Mouse (Mus musculus) MEL (cell line): ENCODE data around the gene Mettl27. TPM values are rescaled to one million over a fixed set of nuclear protein-coding genes. Genes with fewer than 3 reads are reported as not detected.

Experiments used
- DNase-seq: peaks from one replicate; pipeline ENCODE4 v3.0.0; 2011; ENCODE audit warnings: low read depth, low spot score
- H3K27ac ChIP-seq: 2 replicates; pipeline ENCODE4 v1.5.1; 2012; ENCODE audit warnings: low read depth, mild to moderate bottlenecking, control low read depth, low read length, moderate library complexity; ENCODE audit not compliant: control insufficient read depth
- H3K27me3 ChIP-seq, 2 experiments: fragments of 150-350 bp in 1 of 2; sonication (generic) in 1 of 2; 2 replicates each; pipeline ENCODE4 v1.6.1; 2012; ENCODE audit warnings: low read length in 2 of 2, mild to moderate bottlenecking in 2 of 2, improper control_type of control experiment in 1 of 2, moderate library complexity in 1 of 2; ENCODE audit not compliant: insufficient read depth in 2 of 2, control insufficient read depth in 1 of 2
- H3K36me3 ChIP-seq, 2 experiments: 2 replicates each; pipeline ENCODE4 v1.6.1; 2012 to 2014; ENCODE audit warnings: low read length in 2 of 2, improper control_type of control experiment in 1 of 2, inconsistent platforms in 1 of 2, mild to moderate bottlenecking in 1 of 2; ENCODE audit not compliant: insufficient read depth in 2 of 2, control insufficient read depth in 1 of 2
- H3K4me1 ChIP-seq, 2 experiments: fragments of 150-350 bp in 1 of 2; sonication (generic) in 1 of 2; 2 replicates each; pipeline ENCODE4 v1.6.1; 2012; ENCODE audit warnings: low read length in 2 of 2, improper control_type of control experiment in 1 of 2, mild to moderate bottlenecking in 1 of 2; ENCODE audit not compliant: insufficient read depth in 2 of 2, control insufficient read depth in 1 of 2
- H3K4me3 ChIP-seq, 2 experiments: fragments of 150-350 bp in 1 of 2; sonication (generic) in 1 of 2; 2 replicates each; pipeline ENCODE4 v1.5.1; 2012; ENCODE audit warnings: low read depth in 2 of 2, low read length in 2 of 2, mild to moderate bottlenecking in 2 of 2, moderate library complexity in 2 of 2, control low read depth in 1 of 2, improper control_type of control experiment in 1 of 2; ENCODE audit not compliant: control insufficient read depth in 1 of 2, insufficient read depth in 1 of 2
- H3K79me2 ChIP-seq: 2 replicates; pipeline ENCODE4 v1.6.1; 2012; ENCODE audit warnings: mild to moderate bottlenecking, low read length, moderate library complexity; ENCODE audit not compliant: control insufficient read depth, poor library complexity, insufficient read depth
- H3K9ac ChIP-seq: 2 replicates; pipeline ENCODE4 v1.6.1; 2012; ENCODE audit warnings: low read depth, mild to moderate bottlenecking, control low read depth, low read length, moderate library complexity; ENCODE audit not compliant: control insufficient read depth, poor library complexity, severe bottlenecking
- H3K9me3 ChIP-seq: fragments of 150-350 bp; sonication (generic); replicated peaks from 2 replicates; pipeline ENCODE4 v1.6.1; 2012; ENCODE audit warnings: mild to moderate bottlenecking, low read length, improper control_type of control experiment, moderate library complexity; ENCODE audit not compliant: insufficient read depth
- CHD1 ChIP-seq: IDR thresholded peaks from 2 replicates; pipeline ENCODE4 v1.6.1; 2012; ENCODE audit warnings: low read depth, mild to moderate bottlenecking, inconsistent platforms, low read length, improper control_type of control experiment
- CHD2 ChIP-seq: IDR thresholded peaks from 2 replicates; pipeline ENCODE4 v1.6.1; 2011; ENCODE audit warnings: low read length, improper control_type of control experiment
- CTCF ChIP-seq, 3 experiments: IDR thresholded peaks in 2 of 3; conservative IDR thresholded peaks in 1 of 3; 2 replicates each; pipeline ENCODE4 v1.5.1; 2011 to 2012; ENCODE audit warnings: low read length in 3 of 3, low read depth in 2 of 3, mild to moderate bottlenecking in 2 of 3, improper control_type of control experiment in 1 of 3, inconsistent platforms in 1 of 3, mixed read lengths in 1 of 3, moderate library complexity in 1 of 3; ENCODE audit not compliant: control insufficient read depth in 1 of 3, insufficient read depth in 1 of 3, poor library complexity in 1 of 3, severe bottlenecking in 1 of 3
- E2F4 ChIP-seq: IDR thresholded peaks from 2 replicates; pipeline ENCODE4 v1.6.1; 2011; ENCODE audit warnings: low read depth, low read length, improper control_type of control experiment, borderline replicate concordance
- EP300 ChIP-seq, 2 experiments: IDR thresholded peaks; 2 replicates each; pipeline ENCODE4 v1.6.1; 2011; ENCODE audit warnings: improper control_type of control experiment in 2 of 2, low read length in 2 of 2, low read depth in 1 of 2, mild to moderate bottlenecking in 1 of 2
- ETS1 ChIP-seq: IDR thresholded peaks from 2 replicates; pipeline ENCODE4 v1.6.1; 2012; ENCODE audit warnings: low read depth, mild to moderate bottlenecking, inconsistent platforms, low read length, improper control_type of control experiment, moderate library complexity
- GABPA ChIP-seq: IDR thresholded peaks from 2 replicates; pipeline ENCODE4 v1.6.1; 2012; ENCODE audit warnings: low read depth, mild to moderate bottlenecking, inconsistent platforms, low read length, improper control_type of control experiment, moderate library complexity
- GATA1 ChIP-seq: IDR thresholded peaks from 2 replicates; pipeline ENCODE4 v1.6.1; 2011; ENCODE audit warnings: low read depth, low read length, improper control_type of control experiment
- HCFC1 ChIP-seq: IDR thresholded peaks from 2 replicates; pipeline ENCODE4 v1.6.1; 2012; ENCODE audit warnings: low read depth, mild to moderate bottlenecking, inconsistent platforms, low read length, improper control_type of control experiment, moderate library complexity
- JUND ChIP-seq: IDR thresholded peaks from 2 replicates; pipeline ENCODE4 v1.6.1; 2011; ENCODE audit warnings: low read depth, mild to moderate bottlenecking, improper control_type of control experiment, low read length
- KAT2A ChIP-seq: conservative IDR thresholded peaks from 2 replicates; pipeline ENCODE4 v1.6.1; 2012; ENCODE audit warnings: low read depth, low read length, improper control_type of control experiment, inconsistent platforms
- MAX ChIP-seq: IDR thresholded peaks from 2 replicates; pipeline ENCODE4 v1.6.1; 2011; ENCODE audit warnings: low read length, improper control_type of control experiment
- MAZ ChIP-seq: IDR thresholded peaks from 2 replicates; pipeline ENCODE4 v1.6.1; 2012; ENCODE audit warnings: low read depth, mild to moderate bottlenecking, inconsistent platforms, low read length, improper control_type of control experiment
- MEF2A ChIP-seq: IDR thresholded peaks from 2 replicates; pipeline ENCODE4 v1.6.1; 2014; ENCODE audit warnings: low read depth, mild to moderate bottlenecking, inconsistent platforms, low read length, improper control_type of control experiment; ENCODE audit not compliant: poor library complexity, insufficient replicate concordance, severe bottlenecking; ENCODE audit errors: extremely low read depth
- MXI1 ChIP-seq: IDR thresholded peaks from 2 replicates; pipeline ENCODE4 v1.6.1; 2011; ENCODE audit warnings: mild to moderate bottlenecking, low read depth, low read length, improper control_type of control experiment
- MYB ChIP-seq: IDR thresholded peaks from 2 replicates; pipeline ENCODE4 v1.6.1; 2011; ENCODE audit warnings: mild to moderate bottlenecking, low read depth, low read length, improper control_type of control experiment
- MYC ChIP-seq: IDR thresholded peaks from 2 replicates; pipeline ENCODE4 v1.6.1; 2011; ENCODE audit warnings: low read depth, mild to moderate bottlenecking, low read length, improper control_type of control experiment, moderate library complexity
- NELFE ChIP-seq: IDR thresholded peaks from 2 replicates; pipeline ENCODE4 v1.6.1; 2011; ENCODE audit warnings: low read depth, low read length, improper control_type of control experiment
- NRF1 ChIP-seq: IDR thresholded peaks from 2 replicates; pipeline ENCODE4 v1.6.1; 2014; ENCODE audit warnings: low read depth, mild to moderate bottlenecking, inconsistent platforms, low read length, improper control_type of control experiment, moderate library complexity; ENCODE audit not compliant: poor library complexity, insufficient read depth, severe bottlenecking
- POLR2A ChIP-seq, 2 experiments: IDR thresholded peaks; 2 replicates each; pipeline ENCODE4 v1.6.1; 2011 to 2012; ENCODE audit warnings: low read length in 2 of 2, mild to moderate bottlenecking in 2 of 2, control low read depth in 1 of 2, improper control_type of control experiment in 1 of 2, low read depth in 1 of 2, moderate library complexity in 1 of 2; ENCODE audit not compliant: control insufficient read depth in 1 of 2, insufficient read depth in 1 of 2, poor library complexity in 1 of 2
- RAD21 ChIP-seq: IDR thresholded peaks from 2 replicates; pipeline ENCODE4 v1.6.1; 2011; ENCODE audit warnings: mild to moderate bottlenecking, low read depth, low read length, improper control_type of control experiment
- RCOR1 ChIP-seq: IDR thresholded peaks from 2 replicates; pipeline ENCODE4 v1.6.1; 2012; ENCODE audit warnings: low read depth, mild to moderate bottlenecking, inconsistent platforms, low read length, improper control_type of control experiment
- SIN3A ChIP-seq: IDR thresholded peaks from 2 replicates; pipeline ENCODE4 v1.6.1; 2012; ENCODE audit warnings: low read length, improper control_type of control experiment, inconsistent platforms
- SMC3 ChIP-seq: IDR thresholded peaks from 2 replicates; pipeline ENCODE4 v1.6.1; 2011; ENCODE audit warnings: low read depth, low read length, improper control_type of control experiment
- TAL1 ChIP-seq: IDR thresholded peaks from 2 replicates; pipeline ENCODE4 v1.6.1; 2012; ENCODE audit warnings: mild to moderate bottlenecking, inconsistent platforms, low read length, moderate library complexity, mixed read lengths
- TBP ChIP-seq: IDR thresholded peaks from 2 replicates; pipeline ENCODE4 v1.8.0; 2011; ENCODE audit warnings: low read depth, low read length, improper control_type of control experiment
- TCF12 ChIP-seq: IDR thresholded peaks from 2 replicates; pipeline ENCODE4 v1.6.1; 2014; ENCODE audit warnings: low read depth, mild to moderate bottlenecking, inconsistent platforms, low read length, improper control_type of control experiment, moderate library complexity
- UBTF ChIP-seq: IDR thresholded peaks from 2 replicates; pipeline ENCODE4 v1.6.1; 2012; ENCODE audit warnings: low read depth, mild to moderate bottlenecking, inconsistent platforms, low read length, improper control_type of control experiment, moderate library complexity, borderline replicate concordance; ENCODE audit not compliant: insufficient read depth
- USF1 ChIP-seq: IDR thresholded peaks from 2 replicates; pipeline ENCODE4 v1.6.1; 2014; ENCODE audit warnings: low read depth, mild to moderate bottlenecking, inconsistent platforms, low read length, improper control_type of control experiment, moderate library complexity
- ZC3H11A ChIP-seq: IDR thresholded peaks from 2 replicates; pipeline ENCODE4 v1.6.1; 2012; ENCODE audit warnings: low read depth, mild to moderate bottlenecking, inconsistent platforms, low read length, improper control_type of control experiment
- ZKSCAN1 ChIP-seq: IDR thresholded peaks from 2 replicates; pipeline ENCODE4 v1.6.1; 2012; ENCODE audit warnings: low read depth, mild to moderate bottlenecking, inconsistent platforms, low read length, improper control_type of control experiment, moderate library complexity
- ZMIZ1 ChIP-seq: IDR thresholded peaks from 2 replicates; pipeline ENCODE4 v1.6.1; 2012; ENCODE audit warnings: low read depth, mild to moderate bottlenecking, inconsistent platforms, low read length, improper control_type of control experiment, moderate library complexity
- polyA plus RNA-seq, 2 experiments: library from polyadenylated mRNA; stranded (reverse) in 1 of 2; unstranded in 1 of 2; fragments of >175 nt in 1 of 2; fragments of >200 nt in 1 of 2; gene quantifications; 2 replicates each; pipeline versions ENCODE4 v1.2.1 to v1.2.4; 2012; ENCODE audit warnings: low replicate concordance in 2 of 2, low read depth in 1 of 2; ENCODE audit not compliant: insufficient read length in 2 of 2, insufficient read depth in 1 of 2, missing spikeins in 1 of 2
- total RNA-seq: library from RNA; depleted of rRNA; stranded (reverse); fragments of 300-350 nt; gene quantifications from 2 replicates; pipeline ENCODE4 v1.2.3, GENCODE M21; 2012

The Mettl27 gene
- total and polyA plus RNA-seq, 3 experiments = 0.96 to 3.1 TPM; not detected in 1

DNA sequence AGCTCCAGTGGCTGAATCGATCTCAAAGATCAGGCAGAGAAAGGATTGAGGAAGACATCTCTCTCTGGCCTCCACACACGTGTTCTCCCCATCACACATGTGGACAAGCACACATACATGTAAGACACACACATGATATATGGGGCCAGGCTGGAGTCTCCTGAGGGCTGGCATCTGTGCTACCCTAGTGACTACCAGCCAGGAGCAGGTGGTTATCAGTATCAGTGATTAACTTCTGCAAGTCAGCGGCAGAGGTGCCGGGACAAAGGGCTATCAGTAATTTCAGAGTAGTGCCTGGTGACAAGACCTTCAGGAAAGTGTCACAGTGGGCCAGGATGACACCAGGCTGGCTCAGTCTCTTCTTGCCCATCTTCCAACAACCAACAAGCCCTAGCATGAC, 18.4 kb upstream of the Mettl27 start:
- DNase-seq = peak; percentile 82
- peak overlapping the region; percentile 36 for H3K27ac ChIP-seq
- peaks cover 0 to 23% of the 10 kb centered on the region in 2 experiments; a peak in 2 of 4 replicates for H3K36me3 ChIP-seq
- H3K4me1 ChIP-seq = peaks cover 18 to 41% of the 10 kb centered on the region in 2 experiments
- H3K27me3 ChIP-seq = no peaks in the 10 kb centered on the region
- peak overlapping the region in 1 of 2 experiments; percentile 25; a peak in 3 of 4 replicates for H3K4me3 ChIP-seq
- TF ChIP-seq GATA1 (peak; percentile 86), MEF2A (no peak), HCFC1 (no peak), CHD1 (no peak), ZKSCAN1 (no peak), CTCF (IDR thresholded peaks at IDR 0.05 in 2 of 3, conservative IDR thresholded peaks at IDR 0.05 in 1 of 3; ENCODE audit: control insufficient read depth in 1 of 3, insufficient read depth in 1 of 3, low read depth in 2 of 3, low read length in 3 of 3, poor library complexity in 1 of 3, severe bottlenecking in 1 of 3) (no peak), ZMIZ1 (no peak), KAT2A (no peak; the same call in 1 of the 2 replicates), SIN3A (peak; percentile 59), EP300 (IDR thresholded peaks at IDR 0.05; ENCODE audit: low read depth in 1 of 2, low read length in 2 of 2) (peak; percentile 69 to 89), JUND (no peak), NRF1 (no peak), CHD2 (no peak), MYB (no peak), RCOR1 (no peak), ZC3H11A (no peak), USF1 (no peak), MXI1 (0 out of 2 replicates have a peak, but pooled peaks have one; percentile 20), ETS1 (peak; percentile 79), E2F4 (no peak), SMC3 (no peak), MAX (peak; percentile 84), RAD21 (no peak), TAL1 (peak; percentile 95), MAZ (no peak), NELFE (no peak), TBP (peak; percentile 54), GABPA (no peak), MYC (peak; percentile 37; the same call in 1 of the 2 replicates), POLR2A (IDR thresholded peaks at IDR 0.05; ENCODE audit: control insufficient read depth in 1 of 2, insufficient read depth in 1 of 2, low read depth in 1 of 2, low read length in 2 of 2, poor library complexity in 1 of 2) (no peak; a peak in 1 of 4 replicates), UBTF (no peak), TCF12 (peak; percentile 89)
- TF ChIP-seq, all 39 proteins: peak for 10
- Histone ChIP-seq H3K9me3 (no peaks in the 10 kb centered on the region), H3K9ac (peak overlapping the region; percentile 27), H3K79me2 (no peaks in the 10 kb centered on the region)
